Mouse (Mus musculus): ENCODE data around the gene Olfr1371. TPM values are rescaled to one million over a fixed set of nuclear protein-coding genes. Genes with fewer than 3 reads are reported as not detected.

The Olfr1371 gene
- total and polyA plus RNA-seq, 3 experiments, result not detected

Other genes with a start within 250 kb of the Olfr1371 start
- gene Cdkn2aipnl, start 246.3 kb downstream of the Olfr1371 start, total RNA-seq (2012; rRNA removed), result 170 and 172 TPM in 2 replicates
- 256 and 271 TPM in 2 replicates for gene Cdkn2aipnl, start 246.3 kb downstream of the Olfr1371 start, total RNA-seq (2014; rRNA removed)
- 200 and 219 TPM in 2 replicates for gene Cdkn2aipnl, start 246.3 kb downstream of the Olfr1371 start, polyA plus RNA-seq (2012; ENCODE audit: insufficient read length, low read depth)
- gene Ube2b, start 213.2 kb downstream of the Olfr1371 start, total RNA-seq (2012; rRNA removed), result 70.5 and 76.7 TPM in 2 replicates
- gene Ube2b, start 213.2 kb downstream of the Olfr1371 start, total RNA-seq (2014; rRNA removed), result 230 and 250 TPM in 2 replicates
- 226 and 278 TPM in 2 replicates for gene Ube2b, start 213.2 kb downstream of the Olfr1371 start, polyA plus RNA-seq (2012; ENCODE audit: insufficient read length, low read depth)
- gene Cdkl3, start 209.8 kb downstream of the Olfr1371 start, total RNA-seq (2012; rRNA removed), result 4.3 and 4.4 TPM in 2 replicates
- gene Cdkl3, start 209.8 kb downstream of the Olfr1371 start, total RNA-seq (2014; rRNA removed), result 8.2 and 9.7 TPM in 2 replicates
- gene Cdkl3, start 209.8 kb downstream of the Olfr1371 start, polyA plus RNA-seq (2012; ENCODE audit: insufficient read length, low read depth), result 7.3 and 8.0 TPM in 2 replicates
- 85.5 and 108 TPM in 2 replicates for gene Ppp2ca, start 115.3 kb downstream of the Olfr1371 start, total RNA-seq (2012; rRNA removed)
- 177 and 190 TPM in 2 replicates for gene Ppp2ca, start 115.3 kb downstream of the Olfr1371 start, total RNA-seq (2014; rRNA removed)
- 121 and 185 TPM in 2 replicates for gene Ppp2ca, start 115.3 kb downstream of the Olfr1371 start, polyA plus RNA-seq (2012; ENCODE audit: insufficient read length, low read depth)
- gene Olfr1373, start 68.5 kb downstream of the Olfr1371 start, total RNA-seq (2012; rRNA removed), result not detected in 2 replicates
- not detected in 2 replicates for gene Olfr1373, start 68.5 kb downstream of the Olfr1371 start, total RNA-seq (2014; rRNA removed)
- gene Olfr1373, start 68.5 kb downstream of the Olfr1371 start, polyA plus RNA-seq (2012; ENCODE audit: insufficient read length, low read depth), result not detected in 2 replicates
- 169 and 248 TPM in 2 replicates for gene Skp1a, start 18.0 kb upstream of the Olfr1371 start, total RNA-seq (2012; rRNA removed)
- gene Skp1a, start 18.0 kb upstream of the Olfr1371 start, total RNA-seq (2014; rRNA removed), result 371 and 466 TPM in 2 replicates
- 209 and 278 TPM in 2 replicates for gene Skp1a, start 18.0 kb upstream of the Olfr1371 start, polyA plus RNA-seq (2012; ENCODE audit: insufficient read length, low read depth)
- gene Tcf7, start 69.0 kb upstream of the Olfr1371 start, total RNA-seq (2012; rRNA removed), result 0.46 and 0.55 TPM in 2 replicates
- gene Tcf7, start 69.0 kb upstream of the Olfr1371 start, total RNA-seq (2014; rRNA removed), result 0.77 and 0.85 TPM in 2 replicates
- 4.4 and 5.5 TPM in 2 replicates for gene Tcf7, start 69.0 kb upstream of the Olfr1371 start, polyA plus RNA-seq (2012; ENCODE audit: insufficient read length, low read depth)
- 204 TPM in 2 replicates for gene Vdac1, start 146.9 kb upstream of the Olfr1371 start, total RNA-seq (2012; rRNA removed)
- gene Vdac1, start 146.9 kb upstream of the Olfr1371 start, total RNA-seq (2014; rRNA removed), result 266 and 289 TPM in 2 replicates
- 315 and 330 TPM in 2 replicates for gene Vdac1, start 146.9 kb upstream of the Olfr1371 start, polyA plus RNA-seq (2012; ENCODE audit: insufficient read length, low read depth)
- gene 9530068E07Rik, start 182.4 kb upstream of the Olfr1371 start, total RNA-seq (2012; rRNA removed), result 98.3 and 102 TPM in 2 replicates
- gene 9530068E07Rik, start 182.4 kb upstream of the Olfr1371 start, total RNA-seq (2014; rRNA removed), result 153 and 157 TPM in 2 replicates
- gene 9530068E07Rik, start 182.4 kb upstream of the Olfr1371 start, polyA plus RNA-seq (2012; ENCODE audit: insufficient read length, low read depth), result 117 and 128 TPM in 2 replicates